Mouse (Mus musculus): Measurements from ENCODE around the gene Stmn3.

DNA sequence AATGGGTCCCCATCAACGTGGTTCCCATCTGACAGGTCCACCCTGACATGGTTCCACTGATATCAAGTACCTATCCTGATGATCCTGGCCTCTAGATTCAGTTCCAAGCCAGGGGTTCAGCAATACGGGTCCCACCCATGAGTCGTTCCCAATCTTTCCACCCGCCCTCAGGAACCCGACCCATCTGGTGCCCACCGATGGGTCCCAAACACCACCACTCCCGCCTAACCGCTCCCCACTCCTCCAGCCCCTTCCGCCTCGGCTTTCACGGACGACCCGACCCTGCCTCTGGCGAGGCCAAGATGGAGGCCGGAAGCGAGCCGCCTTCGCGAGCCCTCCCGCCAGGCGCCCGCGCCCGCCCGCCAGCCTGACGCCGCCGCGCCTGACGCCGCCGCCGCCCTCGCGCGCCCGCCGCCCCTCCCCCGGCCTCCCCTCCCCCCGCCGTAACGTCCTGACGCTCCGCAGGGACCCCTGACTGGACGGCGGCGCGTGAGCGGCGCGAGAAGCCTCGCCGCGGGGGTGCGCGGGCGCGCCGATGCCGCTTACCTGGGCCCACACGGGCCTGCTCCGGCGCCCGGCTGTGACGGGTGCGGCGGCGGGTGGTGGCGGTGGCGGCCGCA lies 26.9 kb downstream of the Stmn3 start:
- no peak for TF ChIP-seq CTCF (IDR thresholded peaks at IDR 0.05; ENCODE audit: low read depth)
- TF ChIP-seq EP300 (IDR thresholded peaks at IDR 0.05; ENCODE audit: low read depth) = no peak
